Mouse (Mus musculus) adrenal gland (tissue): ENCODE data around the gene Hhipl1.

Source experiments
- intact Hi-C: fragments of 180-260 bp; cut with DNase I; formaldehyde crosslinking; loops from one replicate; pipeline ENCODE4 v1.15.1; 2025
- long read RNA-seq, 2 experiments: library from polyadenylated mRNA; unstranded; transcript quantifications; one replicate each; pipeline ENCODE4 v2.0.0; 2020; ENCODE audit warnings: borderline replicate concordance in 1 of 2; ENCODE audit not compliant: insufficient replicate concordance in 1 of 2

Hhipl1 gene
- long read RNA-seq, experiment 1 = 0 reads
- long read RNA-seq, experiment 2 = 0 reads

GRCm38 (mm10) chr12:108305812-108306794 lies at the start of gene Hhipl1:
Hhipl1 (plus strand) TSS chr12:108306270.
- intact Hi-C loops = no loop called here

GRCm38 (mm10) chr12:108256734-108257133 lies 49.3 kb upstream of the Hhipl1 start:
- intact Hi-C loops = no loop called here

GRCm38 (mm10) chr12:108259322-108260049 lies 46.6 kb upstream of the Hhipl1 start:
- intact Hi-C loops = no loop called here

GRCm38 (mm10) chr12:108260950-108261349 lies 45.1 kb upstream of the Hhipl1 start:
- intact Hi-C loops = no loop called here

GRCm38 (mm10) chr12:108264918-108265317 lies 41.2 kb upstream of the Hhipl1 start:
- intact Hi-C loops = no loop called here

GRCm38 (mm10) chr12:108265831-108266619 lies 40.0 kb upstream of the Hhipl1 start:
- intact Hi-C loops = no loop called here

- intact Hi-C loops = no loop called here
These were observed 38.4 kb upstream of the Hhipl1 start for GRCm38 (mm10) chr12:108267653-108268052.

- intact Hi-C loops = no loop called here
These were observed 37.1 kb upstream of the Hhipl1 start for GRCm38 (mm10) chr12:108268970-108269369.

GRCm38 (mm10) chr12:108269699-108270098 lies 36.4 kb upstream of the Hhipl1 start:
- intact Hi-C loops = no loop called here

GRCm38 (mm10) chr12:108270240-108270919 lies 35.7 kb upstream of the Hhipl1 start:
- intact Hi-C loops = no loop called here

GRCm38 (mm10) chr12:108271351-108272142 lies 34.5 kb upstream of the Hhipl1 start:
- intact Hi-C loops = no loop called here

- intact Hi-C loops = no loop called here
These were observed 33.9 kb upstream of the Hhipl1 start for GRCm38 (mm10) chr12:108272143-108272635.

GRCm38 (mm10) chr12:108273466-108274312 lies 32.4 kb upstream of the Hhipl1 start:
- intact Hi-C loops = no loop called here

- intact Hi-C loops = no loop called here
These were observed 31.8 kb upstream of the Hhipl1 start for GRCm38 (mm10) chr12:108274313-108274595.

- intact Hi-C loops = no loop called here
These were observed 31.2 kb upstream of the Hhipl1 start, which contains the start of gene Ccdc85c for GRCm38 (mm10) chr12:108274661-108275507. Ccdc85c (minus strand) TSS chr12:108275425.

GRCm38 (mm10) chr12:108275508-108275890 lies 30.6 kb upstream of the Hhipl1 start:
- intact Hi-C loops = no loop called here

GRCm38 (mm10) chr12:108275920-108276822 lies 29.9 kb upstream of the Hhipl1 start:
- intact Hi-C loops = no loop called here
